Mouse (Mus musculus) G1E (cell line): ENCODE data around the gene Ddr2.

ENCODE experiments used
- CTCF ChIP-seq: IDR thresholded peaks from 2 replicates; pipeline ENCODE4 v1.5.1; 2012; ENCODE audit warnings: low read depth, low read length, inconsistent platforms, mixed read lengths
- GATA1 ChIP-seq: IDR thresholded peaks from 2 replicates; pipeline ENCODE4 v1.6.1; 2012; ENCODE audit warnings: borderline replicate concordance, low read length, inconsistent platforms, mixed read lengths
- POLR2AphosphoS5 ChIP-seq: IDR thresholded peaks from 2 replicates; pipeline ENCODE4 v1.6.1; 2012; ENCODE audit warnings: low read depth, low read length, inconsistent platforms; ENCODE audit not compliant: insufficient replicate concordance
- TAL1 ChIP-seq: conservative IDR thresholded peaks from 2 replicates; pipeline ENCODE4 v1.6.1; 2012; ENCODE audit warnings: low read depth, low read length, inconsistent platforms, mixed read lengths

DNA sequence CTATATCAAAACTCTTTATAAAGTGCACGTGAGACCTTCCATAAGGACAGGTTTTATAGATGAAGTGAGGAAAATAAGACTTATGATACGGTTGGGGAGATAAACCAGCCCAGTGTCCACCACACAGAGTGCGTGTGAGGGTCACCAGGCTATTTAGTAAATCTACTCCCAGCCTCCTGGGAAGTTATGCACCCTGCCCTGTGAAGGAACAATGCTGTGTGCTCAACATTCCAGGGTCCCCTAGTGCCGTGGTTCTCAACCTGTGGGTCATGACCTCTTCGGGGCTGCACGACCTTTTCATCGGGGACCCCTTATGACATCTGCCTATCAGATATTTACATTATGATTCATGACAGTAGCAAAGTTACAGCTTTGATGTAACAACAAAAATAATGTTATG lies 162.3 kb downstream of the Ddr2 start:
- TF ChIP-seq CTCF (no peak), POLR2AphosphoS5 (no peak), GATA1 (no peak), TAL1 (no peak)
